Mouse (Mus musculus) urinary bladder, postnatal 36 days (tissue): ENCODE data around the gene Olfr1097.

Experiments used
- DNase-seq, 2 experiments: peaks; one replicate each; pipeline ENCODE4 v3.0.0; 2022; ENCODE audit warnings: low spot score in 2 of 2, mixed read lengths in 1 of 2

Gene Olfr1097

GRCm38 (mm10) chr2:86892116-86892515 is at the start of gene Olfr1097:
TSS of gene Olfr1097 (minus strand) at chr2:86892216.
- no peak for DNase-seq

DNA sequence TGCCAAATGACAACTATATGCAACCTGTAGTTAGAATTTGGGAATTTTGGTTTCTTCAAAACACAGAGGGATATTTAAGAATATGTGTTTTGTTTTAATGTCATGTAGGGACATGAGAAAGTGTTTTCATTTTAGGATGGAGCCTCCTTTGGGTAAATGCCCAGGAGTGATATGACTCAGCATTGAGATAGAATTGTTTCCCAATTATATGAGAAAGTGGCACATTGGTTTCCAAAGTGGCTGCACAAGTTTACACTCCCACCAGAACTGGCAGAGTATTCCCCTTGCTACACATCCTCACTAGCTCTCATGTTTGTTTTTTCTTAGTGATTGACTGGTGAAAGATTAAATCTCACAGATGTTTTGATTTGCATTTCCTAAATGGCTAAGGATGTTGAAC is 34.5 kb upstream of the Olfr1097 start:
- DNase-seq = no peak

GRCm38 (mm10) chr2:86924445-86924844 is 32.4 kb upstream of the Olfr1097 start, which contains the start of gene Olfr1098:
TSS of gene Olfr1098 (minus strand) at chr2:86924545.
- DNase-seq = no peak

GRCm38 (mm10) chr2:86905647-86906046 is 13.6 kb upstream of the Olfr1097 start:
- DNase-seq = no peak

- no peak for DNase-seq
These were observed 17.3 kb downstream of the Olfr1097 start, which contains the start of gene Gm13723 for GRCm38 (mm10) chr2:86874702-86875101. TSS of gene Gm13723 (minus strand) at chr2:86874802.

- no peak for DNase-seq
These were observed 40.4 kb downstream of the Olfr1097 start, which contains the start of gene Olfr1095 for GRCm38 (mm10) chr2:86851596-86851995. TSS of gene Olfr1095 (minus strand) at chr2:86851696.
